Mouse (Mus musculus) natural killer cell, adult 2 months (primary cell): Measurements from ENCODE around the gene Plk5.
"Not testable (repeated sequence)": the region's sequence is repeated elsewhere in the genome, so short reads cannot be mapped to it uniquely, and the experiment has no call there.

Source experiments
- DNase-seq, 2 experiments: peaks; one replicate each; pipeline ENCODE4 v3.0.0; 2022; ENCODE audit warnings: low spot score in 2 of 2

Gene Plk5

DNA sequence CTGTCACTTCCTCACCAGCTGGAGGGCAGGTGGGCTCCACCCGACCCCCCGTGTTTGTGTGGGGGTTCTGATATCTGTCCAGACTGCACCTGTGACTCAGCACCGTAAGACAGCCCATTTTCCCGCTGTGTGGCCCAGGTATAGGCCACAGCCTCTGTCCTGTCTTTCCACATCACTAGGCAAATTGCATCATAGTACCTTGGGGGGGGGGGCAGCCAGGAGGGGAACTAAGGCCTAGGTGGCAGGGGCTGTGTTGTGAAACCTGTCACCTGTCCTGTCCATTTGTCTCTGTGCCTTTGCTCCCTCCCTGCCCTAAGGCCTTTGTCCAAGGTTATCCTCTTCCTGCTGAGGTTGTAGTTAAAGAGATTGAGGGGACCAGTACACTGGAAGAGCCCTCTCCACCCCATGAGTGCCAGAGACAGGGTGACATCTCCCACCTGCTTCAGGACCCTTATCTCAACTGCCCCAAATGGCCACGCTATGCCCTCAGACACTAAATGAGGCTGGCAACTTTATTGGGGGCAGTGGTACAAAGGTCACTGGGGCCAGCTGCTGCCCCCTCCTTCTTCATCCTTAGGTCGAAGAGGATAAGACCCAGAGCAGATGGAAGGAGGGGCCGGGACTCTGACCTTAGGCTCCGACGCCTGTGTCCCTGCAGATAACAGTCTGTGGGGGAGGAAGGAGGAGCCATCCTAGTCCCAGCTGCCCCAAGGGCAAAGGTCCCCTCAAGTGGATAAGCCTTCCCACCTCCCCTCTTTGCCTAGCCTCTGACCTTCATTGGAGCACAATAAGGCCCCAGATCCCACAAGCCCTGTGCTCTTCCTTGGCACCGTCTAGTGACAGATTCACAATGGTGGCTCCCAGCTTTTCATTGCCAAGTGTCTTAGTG lies 24.4 kb upstream of the Plk5 start:
- no peak for DNase-seq

DNA sequence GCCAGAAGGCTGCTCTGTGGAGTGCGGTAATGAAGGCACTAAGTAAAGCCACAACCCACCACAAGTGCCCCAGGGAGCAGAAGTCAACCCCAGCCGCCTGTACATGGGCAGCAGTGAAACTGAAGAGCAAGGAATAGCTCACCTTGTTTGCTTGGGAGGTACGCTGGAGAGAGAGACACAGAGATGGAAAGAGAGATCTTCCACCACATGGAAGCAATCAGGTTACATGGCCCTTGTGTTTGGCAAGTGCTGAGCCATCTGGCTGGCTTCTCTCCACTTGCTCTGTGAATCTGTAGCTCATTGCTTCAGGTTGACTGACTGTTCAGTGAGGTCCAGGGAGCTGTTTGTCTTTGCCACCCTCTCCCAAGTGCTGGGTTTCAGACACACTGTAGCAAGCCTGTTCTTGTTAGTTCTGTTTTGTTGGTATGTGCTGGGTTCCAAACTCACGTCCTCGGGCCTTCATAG lies 23.7 kb upstream of the Plk5 start:
- DNase-seq: no peak

DNA sequence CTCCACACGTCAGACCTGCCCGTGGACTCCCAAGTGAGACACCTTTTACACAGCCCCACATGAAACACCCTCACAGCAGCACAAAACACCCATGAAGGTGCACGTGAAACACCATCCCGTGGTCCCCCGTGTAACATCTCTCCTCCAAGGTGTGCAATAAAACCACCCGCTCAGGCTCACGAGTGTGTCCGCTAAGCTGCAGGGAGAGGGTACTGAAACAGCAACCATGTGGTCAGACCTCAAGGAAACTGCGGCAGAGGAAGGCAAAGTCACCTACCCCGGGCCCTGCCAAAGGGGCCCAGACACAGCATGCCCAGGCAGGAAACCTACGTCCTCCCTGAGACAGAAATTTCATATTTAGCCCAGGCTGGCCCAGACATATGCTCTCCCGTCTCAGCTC lies 20.0 kb upstream of the Plk5 start:
- peak in 1 of 2 experiments; percentile 33 for DNase-seq

DNA sequence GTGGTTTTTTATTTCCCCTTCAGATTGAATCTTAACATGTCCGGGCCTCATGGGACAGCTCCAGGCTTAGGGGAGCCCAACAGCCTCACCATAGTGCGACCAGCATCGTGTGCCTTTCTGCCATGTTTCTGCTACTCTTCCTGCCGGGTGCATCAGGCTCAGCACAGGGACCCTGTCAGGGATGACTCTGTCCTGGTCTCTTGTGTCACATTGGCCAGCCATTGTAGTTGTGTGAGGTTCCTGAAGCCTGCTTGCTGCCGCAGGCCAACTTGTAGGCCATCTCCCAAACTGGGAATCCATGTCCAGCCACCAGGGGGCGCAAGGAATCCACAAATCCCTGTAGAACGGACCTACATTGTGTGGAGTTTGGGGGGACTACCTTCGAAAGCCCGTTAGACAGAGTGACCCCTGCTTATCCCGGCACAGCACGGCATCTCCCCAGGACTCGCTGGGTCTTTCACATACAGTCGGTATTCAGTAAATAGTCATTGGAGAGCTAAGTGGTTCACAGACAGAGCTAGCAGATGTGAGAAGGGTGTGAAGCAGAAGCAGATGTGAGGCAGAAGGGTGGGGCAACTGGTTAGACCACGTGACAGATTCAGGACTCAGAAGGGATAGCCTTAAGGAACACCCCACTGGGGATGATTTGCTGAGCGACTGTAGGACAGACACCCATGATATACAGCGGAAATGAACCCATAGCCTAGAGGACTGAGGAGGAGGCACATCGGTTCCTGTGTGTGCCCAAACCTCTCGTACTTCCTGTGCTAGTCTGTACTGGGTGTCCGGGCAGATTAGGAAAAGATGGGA lies 16.1 kb upstream of the Plk5 start:
- DNase-seq: peak; percentile 75 to 83

DNA sequence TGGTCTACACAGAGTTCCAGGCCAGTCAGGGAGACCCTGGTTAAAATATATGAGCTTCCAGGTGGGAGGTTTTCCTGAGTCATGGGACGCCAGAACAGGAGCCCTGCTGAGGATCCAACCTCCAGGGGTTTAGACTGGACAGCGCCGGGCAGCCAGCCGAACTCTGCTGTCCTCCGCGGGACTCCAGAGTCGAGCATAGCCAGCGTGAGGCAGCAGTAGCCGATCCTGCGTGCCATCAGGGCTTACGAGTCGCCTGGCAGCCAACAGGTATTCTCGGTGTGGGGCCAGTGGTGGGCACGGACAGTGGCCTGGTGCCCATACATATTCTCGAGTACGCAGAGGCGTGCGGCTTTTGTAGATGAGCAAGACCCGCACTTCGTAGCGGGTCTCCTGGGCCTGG lies 15.2 kb upstream of the Plk5 start:
- no peak for DNase-seq

DNA sequence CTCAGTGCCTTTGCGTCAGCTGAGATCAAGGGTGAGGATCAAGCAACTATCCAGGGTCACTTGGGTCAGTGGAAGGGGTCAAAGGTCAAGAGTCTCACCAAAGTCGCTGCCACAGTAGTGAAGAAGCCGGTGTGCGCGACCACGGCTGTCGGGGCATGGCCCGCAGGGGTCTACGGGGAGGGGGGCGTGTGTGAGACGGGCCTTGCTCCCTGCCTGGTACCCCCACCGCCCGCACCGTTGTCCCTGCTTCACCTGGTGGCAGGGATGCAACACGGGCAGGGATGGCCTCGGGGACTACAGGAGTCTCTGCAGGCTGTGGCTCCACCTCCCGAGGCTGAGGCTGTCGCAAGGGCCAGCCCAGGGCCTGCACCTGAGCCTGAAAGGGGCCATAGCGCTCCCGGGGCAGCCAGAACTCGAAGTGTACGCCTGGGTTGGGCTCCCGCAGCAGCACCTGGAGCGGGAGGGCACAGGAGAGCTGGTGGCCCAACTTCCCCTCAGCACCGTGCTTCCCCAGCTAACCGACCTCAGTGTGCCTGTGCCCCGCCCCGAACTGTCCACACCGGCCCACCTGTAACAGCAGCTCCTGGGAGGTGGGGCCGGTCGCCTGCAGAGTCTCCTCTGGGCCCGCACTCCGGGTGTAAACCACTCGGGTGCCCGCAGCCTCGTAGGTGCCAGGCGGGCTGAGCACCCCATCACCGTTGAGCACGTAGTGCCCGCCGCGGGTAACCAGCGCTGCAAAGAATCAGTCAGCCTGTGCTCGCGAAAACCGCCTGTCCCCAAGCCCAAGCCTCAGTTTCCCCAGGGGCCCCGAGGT lies 14.6 kb upstream of the Plk5 start:
- no peak for DNase-seq

DNA sequence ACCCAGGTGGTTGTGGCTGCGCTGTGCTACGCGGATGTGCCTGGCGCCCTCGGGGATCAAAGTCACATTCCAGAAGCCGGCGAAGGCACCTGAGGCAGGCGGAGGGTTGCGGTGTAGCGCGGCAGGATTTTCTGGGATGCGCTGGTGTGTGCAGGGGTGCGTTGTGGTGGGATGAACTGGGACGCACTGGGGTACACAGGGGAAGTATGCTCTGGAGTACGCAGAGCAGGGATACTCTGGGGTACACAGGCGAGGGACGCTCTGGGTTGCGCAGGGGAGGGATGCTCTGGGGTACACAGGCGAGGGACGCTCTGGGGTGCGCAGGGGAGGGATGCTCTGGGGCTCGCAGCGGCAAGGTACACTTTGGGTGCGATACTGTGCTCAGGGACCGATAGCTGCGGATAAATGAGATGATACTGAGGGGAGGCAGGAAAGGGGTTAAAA lies 13.9 kb upstream of the Plk5 start:
- DNase-seq: no peak

DNA sequence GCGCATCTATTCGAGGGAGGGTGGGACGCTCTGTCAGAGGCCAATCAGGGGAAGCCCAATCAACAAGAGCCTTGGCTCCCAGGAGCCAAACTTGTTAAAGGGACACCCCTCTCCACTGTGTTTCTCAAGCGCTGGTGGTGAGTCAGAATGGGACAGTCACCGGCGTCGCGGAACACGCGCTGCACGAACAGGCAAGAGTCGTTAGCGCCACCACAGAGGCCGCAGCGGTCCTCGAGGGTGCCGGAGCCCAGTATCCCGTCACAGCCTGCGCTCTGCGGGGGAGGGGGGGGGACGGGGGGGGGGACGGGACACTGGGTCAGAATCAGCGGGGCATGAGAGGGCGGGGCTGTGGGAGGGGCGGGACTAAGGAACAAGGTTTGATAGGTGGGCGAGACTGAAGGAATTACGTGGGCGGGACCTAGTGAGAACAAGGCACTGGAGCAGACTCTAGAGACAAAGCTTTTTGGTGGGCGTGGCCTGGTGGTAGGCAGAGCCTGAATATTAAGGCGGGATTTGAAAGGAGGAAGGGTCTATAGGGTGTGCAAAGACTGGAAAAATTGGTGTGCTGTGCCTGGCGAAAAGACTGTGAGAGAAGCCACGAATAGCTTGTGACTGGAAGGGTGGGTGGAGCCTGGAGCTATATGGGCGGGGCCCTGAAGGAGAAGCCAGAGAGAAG lies 13.4 kb upstream of the Plk5 start:
- DNase-seq: peak; percentile 76 to 81

DNA sequence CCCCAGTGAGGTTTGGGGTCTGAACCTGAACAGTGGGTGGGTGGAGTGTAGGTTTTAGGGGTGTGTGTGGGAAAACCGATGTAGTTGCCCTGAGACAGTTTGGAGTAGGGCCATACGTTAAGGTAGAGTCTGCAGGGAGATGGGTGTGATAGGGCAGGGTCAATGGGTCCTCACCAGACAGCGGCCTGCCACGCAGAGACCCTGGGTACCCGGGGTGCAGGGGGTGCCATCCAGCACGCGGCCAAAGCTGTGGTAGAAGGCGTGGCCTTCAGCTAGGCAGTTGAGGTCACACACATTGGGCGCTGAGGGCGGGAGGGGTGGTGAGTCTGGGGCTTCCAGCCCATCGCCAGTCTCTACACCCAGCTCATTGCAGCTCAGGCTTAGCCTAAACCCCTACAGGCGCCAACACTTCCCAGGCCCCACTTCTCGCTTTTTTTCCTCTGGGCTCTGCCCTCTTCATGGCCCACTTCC lies 12.8 kb upstream of the Plk5 start:
- DNase-seq: no peak

DNA sequence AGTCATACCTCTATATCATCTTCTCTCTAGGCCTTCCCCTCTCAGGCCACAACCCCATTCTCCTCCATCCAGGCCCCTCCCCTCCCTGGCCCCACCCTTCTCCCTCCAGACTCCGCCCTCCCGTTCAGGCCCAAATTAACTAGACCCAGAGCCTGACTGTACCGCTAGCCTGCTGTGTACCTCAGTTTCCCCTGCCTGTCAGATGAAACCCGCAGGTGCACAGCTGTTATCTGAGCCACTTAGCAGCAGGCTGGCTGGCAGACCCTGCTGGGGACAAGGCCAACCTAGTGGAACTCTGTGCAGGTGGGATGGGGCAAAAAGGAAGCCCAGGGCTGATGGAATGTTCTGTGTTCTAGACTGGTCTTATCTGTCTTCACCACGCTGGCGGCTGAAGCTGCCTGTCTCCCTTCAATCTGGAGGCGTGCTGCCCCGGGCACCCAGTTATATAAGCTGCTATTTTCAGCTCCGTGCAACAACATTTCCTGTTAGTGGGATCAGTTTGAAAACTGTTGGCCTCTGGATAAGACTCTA lies 12.1 kb upstream of the Plk5 start:
- DNase-seq: no peak

DNA sequence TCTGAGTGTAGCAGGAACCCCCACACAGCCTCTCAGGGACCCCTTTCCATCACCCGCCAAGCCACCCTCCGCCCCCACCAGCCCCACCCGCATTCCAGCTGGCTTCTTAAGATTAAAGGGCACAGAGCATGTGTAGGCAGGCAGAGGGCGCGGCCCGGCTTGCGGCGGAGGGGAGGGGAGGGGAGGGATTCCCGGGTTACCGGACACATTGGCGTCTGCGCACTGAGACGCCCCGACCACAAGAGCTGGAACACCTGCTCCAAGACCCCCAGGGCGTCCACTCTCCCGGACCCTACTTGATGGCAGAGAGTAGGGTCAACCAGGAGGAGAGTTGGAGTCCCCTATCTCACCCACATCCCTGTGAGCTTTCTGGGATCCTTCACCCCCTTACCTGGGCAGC lies 11.1 kb upstream of the Plk5 start:
- no peak for DNase-seq

DNA sequence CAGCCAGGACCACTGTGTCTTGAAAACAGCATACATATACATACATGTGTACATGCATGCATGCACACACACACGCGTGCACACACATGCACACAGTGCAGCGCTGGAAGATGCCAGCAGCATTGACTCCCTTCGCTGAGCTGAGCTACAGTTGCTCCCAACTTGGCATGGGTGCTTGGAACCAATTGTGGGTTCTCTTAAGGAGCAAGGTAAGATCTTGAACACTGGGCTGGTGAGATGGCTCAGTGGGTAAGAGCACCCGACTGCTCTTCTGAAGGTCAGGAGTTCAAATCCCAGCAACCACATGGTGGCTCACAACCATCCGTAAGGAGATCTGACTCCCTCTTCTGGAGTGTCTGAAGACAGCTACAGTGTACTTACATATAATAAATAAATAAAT lies 10.3 kb upstream of the Plk5 start:
- DNase-seq: not testable (repeated sequence)

DNA sequence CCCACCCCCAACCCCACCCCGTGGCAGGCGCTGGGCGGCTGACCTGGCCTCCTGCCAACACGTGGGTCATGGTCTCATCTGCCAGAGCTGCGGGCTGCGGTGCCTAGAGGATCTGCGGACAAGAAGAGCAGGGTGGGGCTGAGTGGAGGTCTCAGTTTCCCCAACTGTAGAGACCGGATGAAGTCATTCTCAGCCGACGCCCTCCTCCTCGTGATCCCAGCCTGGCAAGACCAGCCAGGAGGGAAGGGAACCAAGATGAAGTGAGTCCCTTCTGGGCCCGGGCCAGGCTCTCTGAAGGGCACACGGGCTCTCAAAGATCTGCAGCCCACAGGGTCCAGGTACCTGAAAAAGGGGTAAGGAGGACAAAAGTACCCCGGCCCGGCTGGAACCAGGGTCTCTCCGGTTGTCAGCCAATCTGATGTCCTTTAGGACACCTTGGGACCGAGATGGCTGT lies 8.7 kb upstream of the Plk5 start:
- no peak for DNase-seq

DNA sequence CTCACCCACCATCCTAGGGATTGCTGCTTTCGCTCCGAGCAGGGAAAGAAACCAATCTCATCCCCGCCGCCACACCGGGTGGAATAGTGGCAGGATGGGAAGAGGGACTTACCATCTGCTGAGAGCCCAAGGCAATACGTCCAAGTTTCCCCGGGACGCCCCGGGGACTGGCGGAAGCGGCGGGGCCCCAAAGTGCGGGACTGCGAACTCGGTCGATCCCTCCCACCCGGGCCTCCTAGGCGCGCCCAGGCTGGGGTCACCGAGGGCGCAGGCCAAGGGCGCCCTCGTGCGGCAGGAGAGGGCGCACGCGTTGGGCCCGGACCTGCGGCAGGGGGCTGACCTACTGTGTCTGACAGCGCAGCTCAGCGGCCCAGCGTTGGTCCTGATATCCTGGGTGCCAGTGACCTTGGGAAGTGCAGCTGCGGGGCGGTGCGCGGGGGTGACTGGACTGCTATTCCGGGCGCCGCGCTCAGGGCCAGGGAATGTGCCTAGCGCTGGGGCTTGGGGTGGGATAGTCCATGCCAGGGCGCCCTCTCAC lies 7.9 kb upstream of the Plk5 start, which contains the start of gene Adamtsl5:
Gene Adamtsl5 (minus strand): TSS at position 169 of the 538 bp plus-strand sequence.
- peak; percentile 38 to 69 for DNase-seq

DNA sequence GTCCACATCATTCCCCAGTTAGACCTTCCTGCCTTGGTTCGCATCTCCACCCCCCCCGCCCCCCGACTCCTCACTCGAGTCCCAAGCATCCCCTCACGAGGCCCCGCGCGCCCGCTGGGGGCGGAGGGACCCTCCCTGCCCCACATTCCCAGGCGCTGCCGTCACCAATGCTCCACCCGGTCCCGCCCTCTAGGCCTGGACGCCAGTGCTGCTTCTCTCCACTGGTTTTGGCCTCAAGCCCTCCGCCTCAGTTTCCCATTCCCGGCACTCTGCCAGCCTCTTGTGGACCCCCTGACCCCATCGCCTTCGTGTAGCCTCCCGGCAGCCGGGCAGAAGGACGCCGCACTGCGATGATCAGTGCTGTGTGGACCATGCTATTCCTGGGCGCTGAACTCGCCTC lies 7.3 kb upstream of the Plk5 start:
- DNase-seq: no peak

DNA sequence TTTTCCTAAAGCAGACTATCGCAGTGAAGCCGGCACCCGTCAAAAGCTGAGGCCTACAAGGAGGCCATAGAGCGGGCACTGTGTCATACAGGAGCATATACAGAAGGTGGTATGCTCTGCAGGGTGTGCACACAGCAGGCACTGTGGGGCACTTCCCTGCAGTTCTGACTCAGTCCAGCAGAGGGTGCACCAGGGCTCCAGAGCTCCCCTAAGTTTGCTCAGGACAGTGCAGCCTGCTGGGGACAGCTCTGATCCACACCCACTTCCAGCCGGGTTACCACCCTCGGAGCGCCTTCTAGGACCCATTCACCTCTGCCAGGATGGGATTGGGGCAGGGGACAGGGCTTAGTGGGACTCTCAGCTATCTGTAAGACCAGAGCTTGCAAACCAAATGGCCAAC lies 6.0 kb upstream of the Plk5 start:
- peak; percentile 74 to 84 for DNase-seq

DNA sequence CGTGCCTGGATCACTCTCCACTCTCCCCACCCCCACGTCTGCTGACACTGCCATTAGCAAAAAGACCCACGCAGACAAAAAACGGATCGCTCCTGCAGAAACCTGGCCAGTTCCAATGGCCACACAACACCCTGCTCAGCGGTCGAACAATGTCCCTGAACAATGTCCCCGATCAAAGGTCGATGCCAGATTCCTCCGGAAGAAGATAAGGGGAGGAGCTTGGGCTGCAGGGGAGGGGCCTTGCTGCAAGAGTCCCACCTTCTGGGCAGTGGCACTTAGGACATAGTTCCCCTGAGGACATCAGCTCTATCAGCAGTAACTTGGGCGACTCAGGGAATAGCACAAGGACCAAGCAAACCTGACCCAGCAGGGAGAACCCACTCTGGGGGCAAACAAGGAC lies 4.4 kb upstream of the Plk5 start:
- no peak for DNase-seq

DNA sequence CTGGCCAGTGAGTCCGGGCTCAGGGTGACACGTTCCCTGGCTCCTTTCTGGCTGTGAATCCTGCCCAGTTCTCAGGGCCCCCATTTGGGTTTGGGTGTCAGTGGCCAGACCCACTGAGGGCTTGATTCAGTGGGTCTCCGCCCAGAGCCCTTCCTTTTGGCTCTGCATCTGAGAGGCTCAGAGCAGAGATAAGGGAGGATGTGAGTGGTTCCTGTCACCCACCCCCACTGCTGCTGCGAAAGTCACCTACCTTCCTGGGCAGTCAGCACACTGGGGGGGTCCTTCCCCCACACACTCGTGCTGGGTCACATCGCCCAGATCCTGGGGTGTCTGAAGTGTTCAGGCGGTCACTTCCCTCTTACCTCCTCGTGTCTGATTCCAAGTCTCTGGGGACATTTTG lies 3.5 kb upstream of the Plk5 start:
- DNase-seq: no peak

DNA sequence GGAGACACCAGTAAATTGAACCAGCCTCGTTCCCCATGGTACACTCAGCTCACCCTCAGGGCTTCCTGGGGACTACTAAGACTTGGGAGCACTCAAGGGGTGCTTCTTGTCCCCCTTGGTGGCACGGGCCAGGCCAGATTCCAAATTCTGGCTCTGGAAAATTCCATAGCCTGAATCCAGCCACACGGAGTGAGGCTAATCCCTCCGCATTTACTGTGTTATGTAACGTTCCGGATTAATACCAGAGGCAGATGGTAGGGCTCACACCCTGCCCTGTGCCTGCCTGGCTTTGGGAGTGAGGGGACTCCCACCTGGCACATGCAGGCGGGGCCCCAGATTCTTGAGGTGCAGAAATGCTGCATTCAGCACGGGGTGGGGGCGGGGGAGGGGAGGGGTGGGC lies 828 bp upstream of the Plk5 start:
- DNase-seq: no peak

DNA sequence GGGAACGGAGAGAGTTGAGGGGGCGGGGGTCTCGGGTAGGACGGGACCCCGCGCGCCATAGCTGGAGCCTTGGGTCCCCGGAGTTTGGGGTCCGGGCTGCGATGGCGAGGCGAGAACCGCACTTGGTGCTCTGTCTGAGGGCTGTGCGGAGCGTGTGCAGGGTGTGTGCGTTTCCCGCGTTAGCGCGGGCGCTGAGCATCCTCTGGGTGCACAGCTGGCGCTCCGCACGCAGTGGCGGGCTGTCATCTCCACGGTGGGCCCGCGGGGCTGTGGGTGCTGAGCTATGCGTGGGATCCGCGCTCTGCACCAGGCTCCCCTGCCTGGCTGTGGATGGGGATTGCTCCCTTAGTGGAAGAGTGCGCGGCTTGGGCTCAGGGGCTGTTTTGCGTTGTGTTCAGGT lies 478 bp downstream of the Plk5 start:
- DNase-seq: no peak

DNA sequence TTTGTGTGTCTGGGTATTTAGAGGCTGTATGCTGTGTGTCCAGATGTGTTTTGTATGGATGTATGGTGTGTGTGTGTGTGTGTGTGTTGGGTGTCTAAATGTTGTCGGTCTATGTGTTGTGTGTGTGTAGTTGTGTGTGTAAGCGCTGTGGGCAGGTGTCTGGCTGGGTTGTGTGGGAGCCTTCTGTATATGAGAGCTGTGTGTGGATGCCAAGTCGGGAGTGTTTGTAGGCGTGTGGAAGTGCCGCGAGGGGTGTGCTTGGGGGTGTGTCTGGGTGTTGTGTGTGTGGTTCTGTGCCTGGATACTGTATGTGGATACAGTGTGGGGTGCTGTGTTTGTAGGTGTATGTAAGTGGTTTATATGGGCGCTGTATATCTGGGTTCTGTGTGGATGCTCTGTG lies 1.1 kb downstream of the Plk5 start:
- no peak for DNase-seq
